Mouse (Mus musculus): ENCODE measurements around the gene Dnajc8.
"Not testable (repeated sequence)": the region's sequence is repeated elsewhere in the genome, so short reads cannot be mapped to it uniquely, and the experiment has no call there.

Gene Dnajc8

DNA sequence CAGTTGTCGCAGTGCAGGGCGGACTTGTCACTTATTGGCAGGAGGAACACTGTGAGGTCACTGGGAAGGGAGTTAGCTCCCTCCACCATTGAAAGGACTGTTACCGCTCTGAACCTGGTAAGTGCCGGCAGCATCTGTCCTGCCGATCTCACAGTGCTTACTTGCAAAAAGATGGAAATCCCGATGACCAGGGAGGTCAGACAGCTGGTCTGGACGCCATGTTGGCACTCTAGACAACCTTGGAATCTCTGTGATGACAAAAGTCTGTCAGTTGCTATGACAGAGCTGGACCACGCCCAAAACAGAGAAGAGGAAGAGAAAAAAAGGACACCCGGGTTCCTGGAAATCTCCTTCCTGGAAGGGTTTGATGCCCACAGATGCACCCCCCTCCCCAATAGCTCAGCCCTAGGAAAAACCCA, 32.0 kb downstream of the Dnajc8 start:
- peak; percentile 81 to 86 for DNase-seq

DNA sequence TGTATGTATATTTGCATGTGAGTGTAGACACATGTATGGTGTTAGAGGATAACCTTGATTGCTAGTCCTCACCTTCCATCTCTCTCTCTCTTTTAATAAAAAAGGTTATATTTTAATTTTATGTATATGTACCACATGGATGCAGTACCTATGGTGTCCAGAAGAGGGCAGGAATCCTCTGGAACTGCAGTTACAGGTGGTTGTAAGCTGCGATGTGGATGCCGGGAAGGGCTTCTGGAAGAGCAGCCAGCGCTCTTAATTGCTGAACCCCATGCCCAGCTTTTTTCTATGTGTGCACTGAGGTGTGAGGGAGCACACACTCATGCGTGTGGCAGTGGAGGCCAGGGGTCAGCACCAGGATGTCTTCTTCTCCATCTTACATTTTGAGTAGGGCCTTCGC, 33.8 kb downstream of the Dnajc8 start:
- peak; percentile 28 to 64 for DNase-seq

DNA sequence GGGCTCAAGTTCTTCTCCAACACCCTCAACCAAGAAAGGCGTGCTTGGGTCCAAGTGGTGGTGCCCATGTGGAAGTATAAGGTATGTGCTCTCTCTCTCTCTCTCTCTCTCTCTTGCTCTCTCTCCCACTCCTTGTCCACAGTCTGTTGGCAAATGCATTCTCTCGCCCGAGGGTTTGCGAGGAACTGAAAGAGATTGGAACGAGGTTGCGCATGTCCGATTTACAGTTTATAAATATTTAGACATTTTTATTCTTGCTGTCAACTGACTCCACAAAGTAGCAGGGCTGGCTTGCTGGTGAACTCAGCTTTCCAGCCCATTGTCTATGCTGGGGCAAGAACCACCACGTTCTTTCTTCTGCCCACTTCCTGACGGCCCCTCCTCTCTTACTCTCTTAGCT, 35.8 kb downstream of the Dnajc8 start:
- no peak for DNase-seq

- no peak for DNase-seq
Observed at GRCm38 (mm10) chr4:132573327-132573726, 38.0 kb downstream of the Dnajc8 start.

- no peak for DNase-seq
Observed at GRCm38 (mm10) chr4:132574809-132575347, 39.5 kb downstream of the Dnajc8 start.

DNA sequence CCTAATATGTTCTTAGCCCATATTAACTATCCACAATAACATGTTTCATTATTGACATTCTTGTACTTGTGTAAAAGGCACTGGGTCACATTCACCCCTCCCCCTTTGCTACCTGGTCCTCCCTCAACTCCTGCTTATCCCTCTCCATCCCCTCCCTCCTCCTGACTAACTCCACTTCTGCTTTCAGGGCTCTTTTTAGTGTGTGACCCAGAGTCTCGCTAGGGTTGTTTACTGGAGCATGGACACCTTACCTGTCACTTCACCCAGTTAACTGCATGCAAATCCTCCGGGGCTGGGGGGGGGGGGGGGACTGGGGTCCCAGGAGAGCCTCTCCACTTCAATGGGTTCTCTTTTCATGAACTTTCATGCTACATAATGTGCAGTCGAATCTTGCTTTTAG, 48.4 kb downstream of the Dnajc8 start:
- DNase-seq = no peak

DNA sequence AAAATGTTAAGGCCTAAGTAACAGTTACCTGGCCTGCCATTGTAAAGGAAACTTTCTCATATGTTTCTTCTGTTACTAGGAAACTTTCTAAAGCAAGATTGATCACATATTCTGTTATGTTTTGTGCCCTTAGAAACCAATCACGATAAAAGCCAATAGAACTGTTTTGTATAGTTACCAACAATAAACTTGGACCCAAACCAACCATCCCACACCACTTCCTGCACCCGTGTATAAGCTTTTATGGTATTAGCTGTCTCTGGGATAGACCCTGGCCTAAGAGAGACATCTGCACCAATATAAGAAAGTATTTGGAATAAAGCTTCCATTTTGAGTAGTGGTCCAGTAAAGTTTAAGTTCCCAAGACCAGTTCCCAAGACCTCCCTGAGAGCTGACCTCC, 49.6 kb downstream of the Dnajc8 start:
- DNase-seq = no peak

- no peak for DNase-seq
Observed at GRCm38 (mm10) chr4:132586282-132586681, 50.9 kb downstream of the Dnajc8 start.

GRCm38 (mm10) chr4:132588512-132588911, 53.2 kb downstream of the Dnajc8 start:
- no peak for DNase-seq

GRCm38 (mm10) chr4:132590642-132591041, 55.3 kb downstream of the Dnajc8 start:
- DNase-seq = no peak

DNA sequence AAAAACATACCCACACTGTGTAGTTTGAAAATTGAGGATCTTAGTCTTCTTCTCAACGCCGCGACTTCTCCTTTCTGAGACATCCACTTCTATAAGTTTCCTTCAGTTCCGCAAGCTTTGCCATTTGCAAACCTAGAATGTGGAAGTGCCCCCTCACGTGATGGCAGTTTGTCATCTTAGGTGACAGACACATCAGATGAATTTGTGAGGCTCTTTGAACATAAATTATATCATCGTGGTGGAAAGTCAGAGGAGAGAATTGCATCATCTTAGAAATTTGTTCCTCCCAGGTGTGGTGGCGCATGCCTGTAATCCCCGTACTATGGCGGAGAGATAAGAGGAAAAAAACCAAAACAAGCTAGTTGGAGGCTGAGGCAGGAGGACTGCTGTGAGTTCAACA, 57.6 kb downstream of the Dnajc8 start:
- DNase-seq = no peak

- DNase-seq = no peak
Observed at GRCm38 (mm10) chr4:132594191-132594590, 58.8 kb downstream of the Dnajc8 start.

DNA sequence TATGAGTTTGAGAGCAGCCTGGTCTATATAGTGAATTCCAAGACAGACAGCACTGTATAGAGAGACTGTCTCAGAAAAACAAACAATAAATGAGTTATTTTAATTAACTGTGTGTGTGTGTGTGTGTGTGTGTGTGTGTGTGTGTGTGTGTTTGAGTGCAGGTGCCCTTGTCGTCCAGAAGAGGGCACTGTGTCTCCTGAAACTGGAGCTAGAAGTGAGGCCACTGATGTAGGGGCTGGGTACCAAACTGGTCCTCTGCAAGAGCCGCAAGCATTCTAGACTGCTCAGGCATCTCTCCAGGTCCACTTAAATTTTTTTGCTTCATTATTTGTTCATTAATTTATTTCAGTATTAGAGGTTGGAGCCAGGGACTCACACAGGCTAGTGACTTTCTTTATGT, 63.5 kb downstream of the Dnajc8 start:
- no peak for DNase-seq

DNA sequence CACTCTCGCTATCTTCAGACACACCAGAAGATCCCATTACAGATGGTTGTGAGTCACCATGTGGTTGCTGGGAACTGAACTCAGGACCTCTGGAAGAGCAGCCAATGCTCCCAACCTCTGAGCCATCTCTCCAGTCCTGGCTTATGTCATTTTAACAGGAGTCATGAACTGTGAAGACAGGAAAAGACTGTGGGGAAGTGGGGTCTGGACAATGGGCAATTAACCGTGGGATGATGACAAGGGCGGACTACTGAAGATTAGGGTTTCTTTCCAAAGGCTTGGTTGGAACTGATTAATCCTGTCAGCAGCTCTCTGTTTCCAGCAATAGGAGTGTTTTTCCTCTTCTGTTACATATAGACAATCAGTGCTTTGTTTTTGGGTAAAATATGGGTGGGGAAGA, 64.4 kb downstream of the Dnajc8 start:
- no peak for DNase-seq

GRCm38 (mm10) chr4:132600465-132600864, 65.1 kb downstream of the Dnajc8 start:
- no peak for DNase-seq

GRCm38 (mm10) chr4:132601242-132601641, 65.9 kb downstream of the Dnajc8 start:
- DNase-seq = not testable (repeated sequence)
